Mouse (Mus musculus): ENCODE data around the gene Inip.

GRCm38 (mm10) chr4:59739321-59739720 is 62.1 kb downstream of the Inip start:
- TF ChIP-seq POLR2A (IDR thresholded peaks at IDR 0.05; ENCODE audit: low read depth, low read length), result no peak
- TF ChIP-seq CTCF (conservative IDR thresholded peaks at IDR 0.05; ENCODE audit: insufficient read depth, insufficient read length, low read depth, low read length), result peak; percentile 44

All from kidney, adult 2 months (tissue).